Mouse (Mus musculus) intestine, embryonic 15.5 days (tissue): ENCODE data around the gene Evi5. TPM values are rescaled to one million over a fixed set of nuclear protein-coding genes. Genes with fewer than 3 reads are reported as not detected.

Experiments
- ATAC-seq: fragments of 200-750 bp; cut with Nextera tagmentation; 2 replicates; pipeline ENCODE4 v1.8.0; 2017; ENCODE audit warnings: moderate TSS enrichment, moderate library complexity
- H3K27ac ChIP-seq: fragments of 300-500 bp; sonication (generic); 2 replicates; pipeline ENCODE4 v1.5.1; 2015; ENCODE audit warnings: mild to moderate bottlenecking, inconsistent platforms
- H3K27me3 ChIP-seq: fragments of 300-500 bp; sonication (generic); replicated peaks from 2 replicates; pipeline ENCODE4 v1.6.1; 2015; ENCODE audit warnings: inconsistent platforms
- H3K36me3 ChIP-seq: fragments of 300-500 bp; sonication (generic); 2 replicates; pipeline ENCODE4 v1.6.1; 2015; ENCODE audit warnings: inconsistent platforms
- H3K4me1 ChIP-seq: fragments of 300-500 bp; sonication (generic); replicated peaks from 2 replicates; pipeline ENCODE4 v1.6.1; 2015; ENCODE audit warnings: inconsistent platforms
- H3K4me2 ChIP-seq: fragments of 300-500 bp; sonication (generic); replicated peaks from 2 replicates; pipeline ENCODE4 v1.6.1; 2015; ENCODE audit warnings: mild to moderate bottlenecking, inconsistent platforms
- H3K4me3 ChIP-seq: fragments of 300-500 bp; sonication (generic); replicated peaks from 2 replicates; pipeline ENCODE4 v1.5.1; 2015; ENCODE audit warnings: inconsistent platforms
- H3K9ac ChIP-seq: fragments of 300-500 bp; sonication (generic); 2 replicates; pipeline ENCODE4 v1.6.1; 2015; ENCODE audit warnings: inconsistent platforms
- H3K9me3 ChIP-seq: fragments of 300-500 bp; sonication (generic); 2 replicates; pipeline ENCODE4 v1.6.1; 2016; ENCODE audit warnings: inconsistent platforms
- WGBS: fragments of 180-500 bp; shearing (Covaris S2); methylation state at CpG from one replicate; pipeline ENCODE4 v1.1.7; 2015; 5-methylcytosine and 5-hydroxymethylcytosine counted together
- polyA plus RNA-seq: library from polyadenylated mRNA; unstranded; fragments of >200 nt; fragmentation: Nextera tagmentation; extraction: Ambion mirVana; gene quantifications from 2 replicates; pipeline ENCODE4 v1.2.1, GENCODE M21; 2015

Gene Evi5
- polyA plus RNA-seq, 1 experiment from 2014 or later, result 66.3 TPM

DNA sequence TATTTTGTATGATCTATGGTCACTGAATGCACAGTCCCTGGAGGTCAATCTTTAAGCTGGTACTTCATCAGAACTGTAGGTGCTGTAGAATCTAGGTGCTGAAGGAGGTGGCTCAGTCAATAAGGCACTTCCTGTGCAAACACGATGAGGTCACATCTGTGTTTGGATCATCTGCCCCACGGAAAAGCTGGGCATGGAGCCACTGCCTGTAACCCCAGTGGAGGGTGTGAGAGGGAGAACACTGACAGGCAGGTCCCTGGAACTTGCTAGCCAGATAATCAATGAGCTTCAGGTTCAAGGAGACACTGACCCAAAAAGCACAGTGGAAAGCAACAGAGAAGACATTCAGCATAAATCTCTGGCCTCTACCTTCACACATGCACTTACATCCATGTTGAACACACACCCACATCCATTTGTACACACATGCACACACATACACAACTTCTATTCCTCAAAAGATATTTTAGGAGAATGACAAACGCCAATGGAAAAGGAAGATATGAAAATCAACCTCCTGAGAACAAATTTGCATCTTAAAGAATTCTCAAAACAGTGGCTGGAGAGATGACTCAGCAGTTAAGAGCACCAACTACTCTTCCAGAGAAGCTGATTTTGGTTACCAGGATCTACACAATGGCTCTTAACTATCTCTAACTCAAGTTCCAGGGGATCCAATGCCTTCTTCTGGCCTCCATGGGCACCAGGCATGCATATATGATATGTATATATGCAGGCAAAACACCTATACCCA lies 35.8 kb downstream of the Evi5 start:
- Histone ChIP-seq H3K36me3 (0 out of 2 replicates have a peak, but pooled peaks cover 5% of the 10 kb centered on the region), H3K9me3 (no peaks in the 10 kb centered on the region), H3K27me3 (no peaks in the 10 kb centered on the region), H3K9ac (no peak overlapping the region), H3K27ac (no peak overlapping the region), H3K4me3 (no peak overlapping the region), H3K4me2 (no peak overlapping the region), H3K4me1 (no peaks in the 10 kb centered on the region; the same call in 1 of the 2 replicates)
- ATAC-seq, result no peak
- WGBS, result 41% methylated on average over 3 of the region's 3 CpGs

GRCm38 (mm10) chr5:107834287-107834686 lies 40.6 kb downstream of the Evi5 start:
- Histone ChIP-seq H3K27ac (no peak overlapping the region), H3K27me3 (no peaks in the 10 kb centered on the region), H3K9ac (no peak overlapping the region), H3K4me1 (no peaks in the 10 kb centered on the region; the same call in 1 of the 2 replicates), H3K9me3 (no peaks in the 10 kb centered on the region), H3K4me2 (no peak overlapping the region), H3K36me3 (peaks cover 6% of the 10 kb centered on the region), H3K4me3 (no peak overlapping the region)
- 61% methylated on average over 1 of the region's 1 CpGs for WGBS
- no peak for ATAC-seq

- WGBS, result 91% methylated on average over 3 of the region's 3 CpGs
- Histone ChIP-seq H3K4me3 (no peak overlapping the region), H3K9ac (no peak overlapping the region), H3K27ac (no peak overlapping the region), H3K9me3 (no peaks in the 10 kb centered on the region), H3K4me1 (no peaks in the 10 kb centered on the region; the same call in 1 of the 2 replicates), H3K4me2 (no peak overlapping the region), H3K27me3 (no peaks in the 10 kb centered on the region), H3K36me3 (peaks cover 6% of the 10 kb centered on the region)
- no peak for ATAC-seq
Observed at GRCm38 (mm10) chr5:107831351-107831750, 43.6 kb downstream of the Evi5 start.

- Histone ChIP-seq H3K9me3 (no peaks in the 10 kb centered on the region), H3K4me1 (no peaks in the 10 kb centered on the region; the same call in 1 of the 2 replicates), H3K27ac (no peak within 1 kb of the TSS), H3K36me3 (peaks cover 6% of the 10 kb centered on the region), H3K27me3 (no peaks in the 10 kb centered on the region), H3K4me2 (no peak within 1 kb of the TSS), H3K9ac (no peak within 1 kb of the TSS), H3K4me3 (no peak within 1 kb of the TSS)
- ATAC-seq, result no peak
- WGBS, result 95% methylated on average over 22 of the region's 22 CpGs
Observed at GRCm38 (mm10) chr5:107829998-107830560, 44.8 kb downstream of the Evi5 start, which contains the start of gene Ube2d2b. TSS of gene Ube2d2b (plus strand) at chr5:107830099.

GRCm38 (mm10) chr5:107822521-107822920 lies 52.4 kb downstream of the Evi5 start:
- Histone ChIP-seq H3K27me3 (no peaks in the 10 kb centered on the region), H3K4me3 (no peak overlapping the region), H3K27ac (no peak overlapping the region), H3K9me3 (no peaks in the 10 kb centered on the region), H3K36me3 (no peaks in the 10 kb centered on the region), H3K9ac (no peak overlapping the region), H3K4me2 (no peak overlapping the region), H3K4me1 (0 out of 2 replicates have a peak, but pooled peaks cover 2% of the 10 kb centered on the region)
- WGBS, result 48% methylated on average over 1 of the region's 1 CpGs
- ATAC-seq, result peak; percentile 67

DNA sequence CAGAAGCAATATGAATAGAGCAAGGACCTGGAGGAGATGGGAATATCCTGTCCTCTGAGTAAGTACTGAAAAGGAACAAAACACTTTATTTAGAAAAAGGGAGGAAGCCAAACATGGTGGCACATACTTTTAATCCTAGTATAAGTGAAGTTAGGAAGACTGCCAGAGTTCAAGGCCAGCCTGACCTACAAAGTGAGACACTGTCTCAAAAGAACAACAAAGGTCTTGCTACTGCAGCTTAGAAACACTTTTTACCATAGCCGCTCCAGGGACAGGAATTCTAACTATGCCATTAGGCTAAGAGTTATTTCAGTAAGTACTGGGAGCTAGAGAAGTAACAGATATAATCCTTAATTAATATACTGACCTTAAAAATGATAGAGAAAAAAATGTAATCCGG lies 60.3 kb downstream of the Evi5 start:
- H3K9me3 ChIP-seq, result no peaks in the 10 kb centered on the region
- 90% methylated on average over 2 of the region's 2 CpGs for WGBS
- H3K4me3 ChIP-seq, result no peak overlapping the region
- no peaks in the 10 kb centered on the region for H3K4me1 ChIP-seq
- H3K4me2 ChIP-seq, result no peak overlapping the region
- H3K27ac ChIP-seq, result no peak overlapping the region
- H3K9ac ChIP-seq, result no peak overlapping the region
- no peaks in the 10 kb centered on the region for H3K27me3 ChIP-seq
- H3K36me3 ChIP-seq, result peaks cover 3% of the 10 kb centered on the region
- no peak for ATAC-seq

DNA sequence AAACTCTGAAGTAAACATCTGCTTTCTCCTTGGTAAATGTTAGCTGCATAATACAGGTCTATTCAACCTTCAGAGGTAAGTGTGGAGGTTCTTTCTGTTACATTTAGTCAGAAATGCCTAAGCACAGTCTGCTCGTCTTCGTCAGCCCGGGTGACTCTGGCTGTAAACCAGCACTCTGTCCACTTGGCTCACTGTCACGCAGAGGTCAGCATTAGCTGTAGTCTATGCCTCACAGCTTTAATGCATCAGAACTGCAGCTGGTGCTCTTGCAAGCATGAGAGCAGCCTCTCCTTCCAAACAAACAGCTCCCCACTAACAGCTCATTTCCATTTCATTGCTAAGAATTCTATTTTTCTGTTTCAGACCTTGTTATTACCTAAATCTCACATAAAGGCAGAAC lies 67.4 kb downstream of the Evi5 start:
- 52% methylated on average over 4 of the region's 4 CpGs for WGBS
- no peak for ATAC-seq
- H3K27ac ChIP-seq, result no peak overlapping the region
- H3K27me3 ChIP-seq, result no peaks in the 10 kb centered on the region
- no peak overlapping the region for H3K9ac ChIP-seq
- no peak overlapping the region for H3K4me3 ChIP-seq
- H3K4me1 ChIP-seq, result no peaks in the 10 kb centered on the region
- no peak overlapping the region for H3K4me2 ChIP-seq
- H3K36me3 ChIP-seq, result no peaks in the 10 kb centered on the region
- H3K9me3 ChIP-seq, result no peaks in the 10 kb centered on the region

DNA sequence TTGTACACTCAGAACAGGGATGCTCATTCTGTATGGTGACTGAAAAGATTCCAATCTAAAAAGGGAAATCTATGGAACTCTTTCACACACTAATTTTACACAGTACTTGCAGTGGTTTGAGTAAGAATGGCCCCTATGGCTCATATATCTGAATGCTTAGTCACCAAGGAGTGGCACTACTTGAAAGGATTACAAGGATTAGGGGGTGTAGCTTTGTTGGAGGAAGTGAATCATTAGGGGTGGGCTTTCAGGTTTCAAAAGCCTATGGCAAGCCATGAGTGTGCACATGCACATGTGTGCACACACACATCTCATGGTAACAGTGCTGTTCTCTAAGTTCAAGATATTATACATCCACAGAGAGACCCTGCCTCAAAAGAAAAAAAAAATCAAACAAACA lies 72.3 kb downstream of the Evi5 start:
- no peaks in the 10 kb centered on the region for H3K27me3 ChIP-seq
- no peak overlapping the region for H3K4me3 ChIP-seq
- H3K27ac ChIP-seq, result no peak overlapping the region
- H3K4me2 ChIP-seq, result no peak overlapping the region
- no peak overlapping the region for H3K9ac ChIP-seq
- no peaks in the 10 kb centered on the region for H3K4me1 ChIP-seq
- H3K36me3 ChIP-seq, result 0 out of 2 replicates have a peak, but pooled peaks cover 3% of the 10 kb centered on the region
- no peaks in the 10 kb centered on the region for H3K9me3 ChIP-seq
- no peak for ATAC-seq

DNA sequence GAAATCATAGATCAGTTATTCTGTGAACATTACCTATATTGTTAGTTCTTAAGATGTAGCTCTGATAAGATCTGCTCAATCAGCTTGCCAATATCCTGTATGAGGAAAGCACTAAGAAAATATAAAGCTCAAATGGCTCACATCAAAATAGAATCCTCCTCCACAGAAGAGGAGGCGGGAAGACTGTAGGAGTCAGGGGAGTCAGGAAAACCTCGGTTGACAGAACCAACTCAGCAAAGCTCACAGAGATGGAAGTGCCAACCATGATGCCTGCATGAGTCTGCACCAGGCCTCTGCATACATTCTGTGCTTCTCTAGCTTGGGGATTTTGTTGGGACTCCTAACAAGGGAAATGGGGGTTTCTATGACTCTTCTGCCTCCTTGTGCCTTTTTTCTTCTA lies 73.7 kb downstream of the Evi5 start:
- Histone ChIP-seq H3K4me2 (no peak overlapping the region), H3K27ac (no peak overlapping the region), H3K4me1 (no peaks in the 10 kb centered on the region), H3K4me3 (no peak overlapping the region), H3K9me3 (no peaks in the 10 kb centered on the region), H3K36me3 (0 out of 2 replicates have a peak, but pooled peaks cover 7% of the 10 kb centered on the region), H3K9ac (no peak overlapping the region), H3K27me3 (no peaks in the 10 kb centered on the region)
- ATAC-seq, result no peak
- WGBS, result 83% methylated on average over 2 of the region's 2 CpGs

DNA sequence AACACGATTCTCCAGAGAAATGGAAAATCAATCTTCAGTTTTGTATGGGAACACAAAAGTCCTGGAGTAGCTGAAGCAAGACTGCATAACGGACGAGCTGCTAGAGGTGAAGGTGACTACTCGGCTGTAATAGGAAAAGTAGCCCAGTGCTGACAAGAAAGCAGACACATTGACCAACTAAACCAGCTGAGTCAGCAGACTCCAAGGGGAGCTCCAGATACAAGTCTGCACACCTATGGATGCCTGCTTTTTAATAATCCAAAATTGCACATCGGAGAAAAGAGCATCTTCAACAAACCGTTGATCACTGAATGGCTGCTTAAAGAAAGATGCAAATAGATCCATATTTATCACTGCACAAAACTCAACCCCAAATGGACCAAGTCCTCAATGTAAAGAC lies 76.6 kb downstream of the Evi5 start:
- WGBS, result 93% methylated on average over 6 of the region's 6 CpGs
- Histone ChIP-seq H3K9ac (no peak overlapping the region), H3K27ac (no peak overlapping the region), H3K4me3 (no peak overlapping the region), H3K9me3 (no peaks in the 10 kb centered on the region), H3K27me3 (no peaks in the 10 kb centered on the region), H3K4me1 (peaks cover 3% of the 10 kb centered on the region; the same call in 1 of the 2 replicates), H3K36me3 (0 out of 2 replicates have a peak, but pooled peaks cover 9% of the 10 kb centered on the region), H3K4me2 (no peak overlapping the region)
- no peak for ATAC-seq

DNA sequence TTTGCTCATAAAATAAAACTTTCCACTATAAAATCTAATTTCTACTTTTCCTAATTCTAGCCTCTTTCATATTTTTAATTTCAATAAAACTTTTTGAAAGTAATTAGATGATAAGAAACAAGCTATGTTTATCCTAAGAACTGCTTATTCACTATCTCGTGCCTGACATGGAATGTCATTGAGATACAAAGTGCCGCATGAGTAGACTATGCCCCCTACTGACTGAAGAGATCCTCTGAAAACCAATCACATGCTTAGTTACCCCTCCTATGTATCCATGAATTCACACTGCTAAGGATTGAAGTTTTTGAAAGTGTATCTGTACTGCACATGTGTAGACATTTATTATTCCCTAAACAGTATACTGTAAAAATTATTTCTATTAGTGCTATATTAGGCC lies 81.0 kb downstream of the Evi5 start:
- ATAC-seq, result no peak
- WGBS, result 33% methylated on average over 2 of the region's 2 CpGs

GRCm38 (mm10) chr5:107793258-107793657 lies 81.6 kb downstream of the Evi5 start:
- H3K4me1 ChIP-seq, result peaks cover 5% of the 10 kb centered on the region; the same call in 1 of the 2 replicates
- no peak overlapping the region for H3K27ac ChIP-seq
- no peaks in the 10 kb centered on the region for H3K9me3 ChIP-seq
- no peaks in the 10 kb centered on the region for H3K27me3 ChIP-seq
- no peak overlapping the region for H3K4me3 ChIP-seq
- no peak overlapping the region for H3K9ac ChIP-seq
- no peak overlapping the region for H3K4me2 ChIP-seq
- 17% methylated on average over 3 of the region's 3 CpGs for WGBS
- H3K36me3 ChIP-seq, result 0 out of 2 replicates have a peak, but pooled peaks cover 6% of the 10 kb centered on the region
- peak; percentile 65; the same call in 1 of the 2 replicates for ATAC-seq

More for the DNA sequence above, 81.0 kb downstream of the Evi5 start:
- H3K4me3 ChIP-seq, result no peak overlapping the region
- H3K27ac ChIP-seq, result no peak overlapping the region
- H3K4me2 ChIP-seq, result no peak overlapping the region
- H3K9ac ChIP-seq, result no peak overlapping the region
- no peaks in the 10 kb centered on the region for H3K27me3 ChIP-seq
- peaks cover 5% of the 10 kb centered on the region; the same call in 1 of the 2 replicates for H3K4me1 ChIP-seq
- H3K36me3 ChIP-seq, result 0 out of 2 replicates have a peak, but pooled peaks cover 6% of the 10 kb centered on the region
- no peaks in the 10 kb centered on the region for H3K9me3 ChIP-seq
